Mouse (Mus musculus) hindbrain, embryonic 11.5 days (tissue): ENCODE data around the gene Lpar2. TPM values are rescaled to one million over a fixed set of nuclear protein-coding genes. Genes with fewer than 3 reads are reported as not detected.

Experiments used
- polyA plus RNA-seq: library from polyadenylated mRNA; unstranded; fragments of >200 nt; fragmentation: Nextera tagmentation; extraction: Ambion mirVana; gene quantifications from 2 replicates; pipeline ENCODE4 v1.2.1, GENCODE M21; 2014

The Lpar2 gene
- polyA plus RNA-seq, 1 experiment from 2014 or later, result 1.2 TPM

Other genes with a start within 250 kb of the Lpar2 start
- 42.2 and 44.3 TPM in 2 replicates for gene Zfp868, start 196.9 kb upstream of the Lpar2 start, polyA plus RNA-seq
- 2.3 and 3.1 TPM in 2 replicates for gene Zfp964, start 167.9 kb upstream of the Lpar2 start, polyA plus RNA-seq
- 32.1 and 38.8 TPM in 2 replicates for gene Zfp869, start 111.7 kb upstream of the Lpar2 start, polyA plus RNA-seq
- 7.2 and 9.2 TPM in 2 replicates for gene Zfp963, start 72.5 kb upstream of the Lpar2 start, polyA plus RNA-seq
- 0.66 TPM in 1 of 2 replicates, not detected in the other for gene Gm20422, start 47.5 kb upstream of the Lpar2 start, polyA plus RNA-seq
- 34.5 and 35.8 TPM in 2 replicates for gene Atp13a1, start 31.3 kb upstream of the Lpar2 start, polyA plus RNA-seq
- gene Zfp866, start 31.3 kb upstream of the Lpar2 start, polyA plus RNA-seq, result 41.5 and 44.5 TPM in 2 replicates
- gene Gmip, start 13.8 kb upstream of the Lpar2 start, polyA plus RNA-seq, result 9.0 and 9.4 TPM in 2 replicates
- gene Pbx4, start 10.1 kb downstream of the Lpar2 start, polyA plus RNA-seq, result 41.5 and 42.5 TPM in 2 replicates
- 0.50 and 0.73 TPM in 2 replicates for gene Cilp2, start 65.3 kb downstream of the Lpar2 start, polyA plus RNA-seq
- 4.2 and 4.3 TPM in 2 replicates for gene Tssk6, start 79.8 kb downstream of the Lpar2 start, polyA plus RNA-seq
- gene Ndufa13, start 80.1 kb downstream of the Lpar2 start, polyA plus RNA-seq, result 169 and 174 TPM in 2 replicates
- gene Yjefn3, start 80.3 kb downstream of the Lpar2 start, polyA plus RNA-seq, result 4.6 and 6.1 TPM in 2 replicates
- 48.8 and 62.0 TPM in 2 replicates for gene Gatad2a, start 174.0 kb downstream of the Lpar2 start, polyA plus RNA-seq
- gene Mau2, start 220.3 kb downstream of the Lpar2 start, polyA plus RNA-seq, result 51.1 and 52.1 TPM in 2 replicates
- 34.5 and 35.4 TPM in 2 replicates for gene Sugp1, start 220.4 kb downstream of the Lpar2 start, polyA plus RNA-seq